Mouse (Mus musculus): ENCODE data around the gene Calhm1. TPM values are rescaled to one million over a fixed set of nuclear protein-coding genes. Genes with fewer than 3 reads are reported as not detected.
"Not testable (repeated sequence)": the region's sequence is repeated elsewhere in the genome, so short reads cannot be mapped to it uniquely, and the experiment has no call there.

Calhm1 gene
- total RNA-seq, 2 experiments from 2014 or later: not detected

DNA sequence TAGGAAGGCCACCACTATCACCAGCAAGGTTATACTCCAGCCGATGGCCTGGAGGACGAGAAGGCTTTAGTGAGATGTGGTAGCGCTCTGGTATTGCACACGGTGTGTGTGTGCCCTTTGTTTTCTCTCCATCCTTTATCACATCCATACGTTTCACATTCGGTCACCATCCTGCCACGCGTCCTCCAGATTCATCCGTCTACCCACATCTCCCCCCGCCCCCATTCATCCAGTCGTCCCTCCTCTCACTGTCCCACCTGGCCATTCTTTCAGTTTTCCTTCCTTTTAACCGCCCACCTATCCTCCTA lies 8.0 kb upstream of the Calhm1 start:
- DNase-seq: no peak

DNA sequence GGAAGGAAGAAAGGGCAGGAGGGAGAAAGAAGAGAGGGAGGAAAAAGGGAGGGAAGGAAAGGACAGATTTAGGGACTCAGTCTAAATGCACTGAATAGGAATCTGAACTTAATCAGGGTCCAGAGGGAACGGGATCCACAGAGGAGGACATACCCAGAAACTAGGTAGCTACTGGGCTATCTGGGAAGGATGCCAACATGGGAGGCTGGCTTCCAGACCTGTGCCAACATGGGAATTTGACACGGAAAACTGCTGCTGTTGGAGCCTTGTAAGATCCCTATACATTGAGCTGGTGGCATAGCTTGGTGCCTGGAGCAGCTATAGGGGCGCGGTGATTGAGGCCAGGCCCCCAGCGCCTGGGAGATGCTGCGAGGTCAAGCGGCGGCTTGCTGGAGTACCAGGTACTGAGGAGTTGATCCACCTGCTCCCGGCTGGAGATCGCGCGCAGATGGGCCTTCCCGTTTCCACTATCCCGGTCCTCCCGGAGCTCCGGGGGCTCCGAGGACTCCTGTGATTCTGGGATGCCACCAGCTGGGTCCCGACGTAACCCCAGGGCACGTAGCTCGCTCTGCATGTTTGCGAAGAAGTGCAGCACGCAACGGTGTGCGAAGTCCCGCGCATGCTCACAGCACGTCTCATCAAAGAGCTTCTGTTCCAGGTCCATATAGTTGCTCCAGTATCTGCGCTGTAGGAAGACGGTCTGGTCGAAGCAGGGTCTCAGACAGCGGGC lies 7.4 kb upstream of the Calhm1 start:
- DNase-seq: peak; percentile 51

DNA sequence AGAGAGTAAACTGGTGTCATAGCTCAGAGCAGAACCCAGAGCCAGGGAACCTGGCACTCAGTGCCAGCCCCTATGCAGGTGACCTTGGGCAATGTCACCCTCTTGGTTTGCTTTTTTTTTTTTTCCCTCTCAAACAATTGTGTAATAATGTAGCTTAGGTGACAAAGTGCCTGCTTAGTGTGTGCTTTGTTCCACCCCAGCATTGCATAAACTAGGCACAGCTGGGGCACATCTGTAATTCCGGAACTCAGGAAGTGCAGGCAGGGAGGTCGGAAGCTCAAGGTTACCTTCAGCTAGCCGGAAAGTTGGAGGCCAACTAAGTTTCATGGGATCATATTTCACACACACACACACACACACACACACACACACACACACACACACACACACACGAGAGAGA lies 5.8 kb upstream of the Calhm1 start:
- peak; percentile 44 for DNase-seq

DNA sequence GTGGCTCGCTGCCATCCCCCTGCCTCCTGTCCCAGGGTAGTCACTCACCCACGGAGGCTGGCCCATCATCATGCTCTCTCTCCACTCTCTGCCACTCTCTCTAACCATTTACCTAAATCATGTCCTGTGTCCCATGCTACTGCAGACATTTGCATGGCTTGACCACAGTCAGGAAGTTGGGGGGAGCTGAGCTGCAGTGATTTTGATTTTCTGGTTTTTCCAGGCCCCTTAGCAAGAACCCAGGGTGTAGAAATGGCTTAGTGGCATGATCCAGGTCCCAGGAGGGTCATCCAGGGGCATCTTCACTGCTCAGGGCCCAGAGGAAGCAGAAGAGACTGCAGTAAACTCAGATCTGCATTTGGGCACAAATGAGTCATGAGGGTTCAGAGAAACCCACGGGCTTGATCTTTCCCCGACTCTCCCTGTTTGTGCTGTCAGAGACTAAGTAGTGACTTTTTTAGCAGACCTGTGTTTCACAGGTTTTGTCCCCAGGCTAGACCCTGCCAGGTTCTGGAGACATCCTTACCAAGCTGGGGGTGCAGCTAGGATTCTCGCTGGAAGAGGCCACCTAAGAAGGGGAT lies 4.3 kb upstream of the Calhm1 start:
- DNase-seq: no peak

DNA sequence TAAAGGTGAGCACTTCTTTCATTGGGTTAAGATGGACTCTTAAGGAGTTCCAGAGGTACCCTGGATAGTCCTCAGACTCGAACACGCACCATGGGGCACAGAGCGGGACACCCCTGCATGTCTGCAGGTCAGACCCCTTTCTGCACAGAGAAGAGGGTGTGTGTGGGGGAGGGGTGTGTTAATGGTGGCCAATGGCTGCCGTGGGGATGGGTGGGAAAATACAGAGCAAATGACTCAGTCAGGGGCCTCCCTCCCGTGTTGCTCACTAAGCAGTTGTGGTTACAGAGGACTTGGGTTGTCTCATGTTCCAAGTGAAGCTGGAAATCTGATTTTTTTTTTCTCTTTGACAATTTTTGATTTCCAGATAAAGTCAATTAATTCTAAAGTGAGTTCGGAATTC lies 1.6 kb downstream of the Calhm1 start:
- DNase-seq: no peak

DNA sequence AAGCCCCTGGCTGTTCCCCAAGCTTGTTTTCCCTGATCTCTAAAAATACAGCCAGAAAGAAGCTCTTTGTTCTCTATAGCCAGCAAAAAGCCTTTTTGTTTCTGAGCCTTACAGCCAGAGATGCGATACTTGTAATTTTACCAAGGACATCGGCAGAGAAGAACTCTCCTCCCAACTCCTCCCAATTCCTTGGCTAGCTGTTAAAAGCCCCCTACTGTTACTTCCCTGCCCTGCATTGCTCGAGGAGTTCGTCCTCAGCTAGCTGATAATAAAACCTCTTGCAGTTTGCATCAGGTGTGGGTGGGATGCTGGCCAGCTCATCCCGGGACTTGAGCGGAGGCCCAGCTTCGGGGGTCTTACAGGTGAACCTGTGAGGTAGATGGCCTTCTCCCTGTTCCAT lies 4.4 kb downstream of the Calhm1 start:
- DNase-seq: not testable (repeated sequence)

DNA sequence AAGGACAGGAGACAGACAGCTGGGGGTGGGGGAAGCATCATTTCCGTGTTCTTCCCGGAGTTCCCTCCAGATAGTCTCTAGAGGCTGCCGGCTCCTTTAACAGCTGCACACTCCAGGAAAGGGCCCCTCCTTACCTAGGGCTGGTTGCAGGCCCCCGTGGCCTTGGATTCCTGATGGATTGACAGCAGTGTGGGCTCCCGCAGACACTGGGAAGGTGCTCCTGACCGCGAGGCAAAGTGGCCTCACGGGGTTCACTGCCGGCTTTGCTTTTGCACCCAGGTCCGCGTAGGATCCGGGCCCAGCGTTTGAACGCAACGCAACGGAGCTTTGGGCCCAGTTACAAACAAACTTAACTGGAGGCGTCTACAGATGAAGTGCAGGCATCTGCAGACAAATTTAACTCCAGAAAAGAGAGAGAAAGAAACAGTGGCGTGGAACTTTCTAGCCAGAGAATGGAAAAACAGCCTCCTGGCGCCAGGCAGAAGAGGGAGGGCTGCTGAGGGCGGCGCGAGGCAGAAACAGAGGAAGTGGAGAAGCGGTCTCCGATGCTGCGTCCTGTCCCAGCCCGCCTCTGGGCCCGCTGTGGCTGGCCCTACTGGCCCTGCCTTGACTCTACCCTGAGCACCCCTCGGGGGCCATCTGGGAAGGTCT lies 6.2 kb downstream of the Calhm1 start, which contains the start of gene Calhm2:
Gene Calhm2 (minus strand): TSS at position 524 of the 651 bp plus-strand sequence.
- DNase-seq: peak; percentile 67

DNA sequence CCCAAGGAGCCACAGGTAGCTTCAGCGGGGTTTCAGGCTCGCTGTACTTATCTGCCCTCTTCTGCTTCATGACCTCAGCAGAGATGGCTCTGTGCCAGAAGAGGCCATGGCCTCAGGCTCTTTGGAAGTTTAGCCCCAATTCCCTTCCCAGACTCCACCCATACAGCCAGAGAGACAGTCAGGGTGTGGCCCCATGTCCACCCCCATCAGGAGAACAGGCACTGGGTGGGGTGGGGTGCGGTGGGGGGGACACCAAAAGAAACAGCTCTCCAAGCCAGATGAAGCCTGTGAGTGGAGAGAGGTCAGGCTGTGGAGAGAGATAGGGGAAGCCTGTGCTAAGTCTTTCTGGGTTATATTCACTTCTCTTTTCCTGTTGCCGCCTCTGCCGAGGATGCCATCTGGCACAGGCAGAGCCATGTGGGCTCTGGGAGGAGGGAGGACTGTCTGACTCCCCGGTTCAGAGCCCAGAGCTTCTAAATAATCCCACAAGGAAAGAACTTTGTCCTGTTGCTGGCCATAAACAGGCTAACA lies 6.9 kb downstream of the Calhm1 start:
- peak; percentile 64 for DNase-seq

DNA sequence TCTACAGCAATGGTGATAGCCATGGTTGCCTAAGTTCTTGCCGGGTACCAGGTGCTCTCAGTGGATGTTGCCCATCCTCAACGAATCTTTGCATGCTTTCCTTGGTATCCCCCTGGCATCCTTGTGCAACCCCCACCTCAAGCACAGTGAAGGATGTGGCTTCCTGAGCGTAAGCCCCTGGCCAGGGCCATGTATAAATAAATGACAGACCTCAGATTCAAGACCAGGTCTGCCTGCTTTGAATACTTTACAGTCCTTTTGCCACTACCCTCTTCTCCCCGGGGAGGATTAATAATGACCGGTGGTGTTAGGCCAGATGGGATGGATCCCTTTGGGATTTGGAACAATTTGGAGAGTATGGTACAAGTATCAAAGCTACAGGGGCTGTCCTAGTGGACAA lies 7.9 kb downstream of the Calhm1 start:
- DNase-seq: no peak

DNA sequence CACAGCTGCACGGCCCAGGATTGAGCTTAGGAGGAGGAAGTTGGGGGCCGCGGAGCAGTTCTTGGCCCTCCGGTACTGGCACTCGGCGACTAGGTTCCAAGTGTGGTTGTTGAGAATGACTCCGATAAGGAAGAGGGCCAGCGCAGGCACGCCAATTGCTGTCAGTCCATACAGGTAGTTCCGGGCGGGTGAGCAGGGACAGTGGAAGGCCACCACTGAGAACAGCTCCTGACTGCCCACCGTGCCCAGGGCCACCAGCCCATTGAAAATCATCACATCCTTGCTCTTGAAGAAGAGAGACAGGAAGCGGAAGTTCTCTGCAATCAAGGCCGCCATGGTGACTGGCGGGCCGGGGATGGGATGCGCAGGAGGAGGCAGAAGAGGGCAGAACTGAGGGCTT lies 8.5 kb downstream of the Calhm1 start:
- no peak for DNase-seq

DNA sequence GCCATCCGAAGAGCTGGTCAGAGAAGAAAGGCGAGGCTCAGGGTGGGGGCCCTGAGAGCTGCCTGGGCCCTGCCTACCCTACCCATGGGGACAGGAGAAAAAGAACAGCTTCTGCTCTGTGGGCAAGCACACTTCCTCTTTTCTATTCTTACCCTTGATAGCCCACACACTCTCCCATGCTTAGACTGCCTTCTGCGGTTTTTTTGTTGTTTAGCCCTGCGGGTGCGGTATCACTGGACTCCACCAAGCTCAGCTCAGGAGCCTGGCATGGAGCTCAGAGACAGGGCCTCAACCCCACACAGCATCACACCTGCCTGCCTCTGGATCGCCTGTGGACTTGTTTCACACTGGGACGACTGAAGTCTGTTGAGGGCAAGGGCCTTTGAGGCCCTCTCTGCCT lies 10.9 kb downstream of the Calhm1 start:
- DNase-seq: no peak

DNA sequence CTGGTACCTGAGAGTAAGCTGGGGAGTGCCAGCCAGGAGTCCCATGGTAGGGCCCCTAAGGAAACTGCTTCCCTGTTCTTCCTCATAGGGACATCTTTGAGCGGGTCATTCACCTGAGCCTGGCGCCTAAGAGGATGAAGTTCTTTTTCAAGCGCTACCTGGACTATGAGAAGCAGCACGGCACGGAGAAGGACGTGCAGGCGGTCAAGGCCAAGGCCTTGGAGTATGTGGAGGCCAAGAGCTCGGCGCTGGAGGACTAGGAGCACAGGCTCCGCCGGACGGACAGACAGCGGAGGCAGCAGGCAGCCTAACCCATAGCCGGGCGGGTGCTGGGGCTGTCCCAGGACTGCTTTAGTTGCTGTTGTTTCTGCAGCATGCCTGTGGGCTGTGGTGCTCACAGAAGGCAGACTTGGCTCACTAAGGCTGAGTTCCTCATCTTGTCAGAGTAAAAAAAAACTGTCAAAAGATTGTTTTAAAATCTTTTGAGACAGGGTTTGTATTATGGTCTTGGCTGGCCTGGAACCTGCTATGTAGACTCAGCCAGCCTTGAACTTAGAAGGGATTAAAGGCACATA lies 13.4 kb downstream of the Calhm1 start:
- no peak for DNase-seq

DNA sequence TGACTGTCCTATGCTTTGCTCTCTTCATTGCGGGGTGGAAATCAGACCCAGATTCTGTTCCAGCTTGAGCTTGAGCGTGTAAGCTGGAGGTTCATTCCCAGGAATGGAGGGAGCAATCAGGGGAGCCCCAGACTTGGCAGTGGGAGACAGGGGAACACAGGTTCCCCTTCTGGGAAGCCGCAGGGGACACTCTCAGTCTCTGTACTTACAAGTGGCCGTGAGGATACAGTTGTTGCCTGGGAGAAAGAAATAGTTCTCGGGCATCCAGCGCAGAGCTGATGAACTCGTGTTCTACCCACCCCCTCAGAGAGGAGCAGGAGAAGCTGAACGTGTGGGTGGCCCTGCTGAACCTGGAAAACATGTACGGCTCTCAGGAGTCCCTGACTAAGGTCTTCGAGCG lies 15.2 kb downstream of the Calhm1 start:
- no peak for DNase-seq

DNA sequence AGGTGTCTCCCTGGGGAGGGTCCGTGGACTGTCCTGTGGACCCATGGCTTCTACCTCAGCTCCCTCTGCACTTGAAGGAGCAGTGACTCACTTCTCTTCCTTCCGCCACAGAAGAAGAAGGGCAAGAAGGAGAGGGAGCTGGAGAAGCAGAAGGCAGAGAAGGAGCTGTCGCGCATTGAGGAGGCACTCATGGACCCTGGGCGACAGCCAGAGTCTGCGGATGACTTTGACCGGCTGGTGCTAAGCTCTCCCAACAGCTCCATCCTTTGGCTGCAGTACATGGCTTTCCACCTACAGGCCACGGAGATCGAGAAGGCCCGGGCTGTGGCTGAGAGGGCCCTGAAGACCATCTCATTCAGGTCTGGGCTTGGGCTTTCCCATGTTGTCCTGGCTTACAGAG lies 15.9 kb downstream of the Calhm1 start:
- no peak for DNase-seq

DNA sequence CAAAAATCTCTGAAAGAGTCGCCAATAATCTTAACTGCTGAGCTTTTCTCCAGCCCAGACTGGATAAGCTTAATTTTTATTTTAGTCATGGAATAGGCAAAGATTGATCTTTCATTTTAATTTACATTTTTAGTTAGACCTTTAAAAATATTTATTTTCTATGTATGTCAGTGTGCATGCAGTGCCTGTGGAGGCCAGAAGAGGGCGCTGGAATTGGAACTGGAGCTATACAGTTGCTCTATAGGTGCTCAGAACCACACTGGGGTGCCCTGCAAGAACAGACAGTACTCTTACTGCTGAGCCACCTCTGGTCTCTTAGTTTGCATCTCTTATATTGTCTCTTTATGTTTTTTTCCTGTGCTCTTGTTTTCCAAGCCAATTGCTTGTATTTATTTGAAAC lies 21.3 kb downstream of the Calhm1 start:
- DNase-seq: peak; percentile 46

DNA sequence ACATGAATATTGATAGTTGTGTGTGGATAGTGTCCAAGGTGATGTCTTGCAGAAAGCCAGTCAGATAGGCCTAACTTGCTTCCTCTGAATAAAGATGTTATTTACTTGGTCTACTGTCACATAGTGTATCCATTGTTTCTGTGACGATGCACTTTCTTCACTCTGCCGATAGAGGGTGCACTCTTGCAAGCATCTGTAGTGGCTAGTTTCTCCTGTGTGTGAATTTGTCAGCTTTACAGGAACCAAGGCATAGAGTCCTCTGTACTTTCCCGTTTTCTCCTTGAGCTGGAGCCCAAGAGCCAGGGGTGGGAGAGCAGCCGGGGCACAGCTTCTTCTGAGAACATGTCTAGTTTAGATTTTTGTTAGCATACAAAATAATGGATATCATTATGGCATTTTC lies 23.0 kb downstream of the Calhm1 start:
- no peak for DNase-seq

DNA sequence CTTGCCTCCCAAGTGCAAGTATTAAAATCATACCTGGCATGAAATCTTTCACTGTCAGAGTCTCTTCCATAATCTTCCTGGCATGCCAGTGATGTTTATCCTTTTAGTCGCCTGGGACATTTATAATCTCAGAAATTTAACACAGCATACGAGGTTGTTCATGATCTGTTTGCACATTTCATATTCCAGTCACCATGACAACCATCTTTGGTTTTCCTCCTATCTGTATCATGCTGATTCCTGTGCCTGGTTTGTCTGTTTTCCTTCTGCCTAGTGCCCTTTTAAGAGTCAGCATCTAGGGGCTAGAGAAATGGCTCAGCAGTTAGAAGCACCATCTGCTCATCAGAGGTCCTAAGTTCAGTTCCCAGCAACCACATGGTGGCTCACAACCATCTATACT lies 25.4 kb downstream of the Calhm1 start:
- no peak for DNase-seq

DNA sequence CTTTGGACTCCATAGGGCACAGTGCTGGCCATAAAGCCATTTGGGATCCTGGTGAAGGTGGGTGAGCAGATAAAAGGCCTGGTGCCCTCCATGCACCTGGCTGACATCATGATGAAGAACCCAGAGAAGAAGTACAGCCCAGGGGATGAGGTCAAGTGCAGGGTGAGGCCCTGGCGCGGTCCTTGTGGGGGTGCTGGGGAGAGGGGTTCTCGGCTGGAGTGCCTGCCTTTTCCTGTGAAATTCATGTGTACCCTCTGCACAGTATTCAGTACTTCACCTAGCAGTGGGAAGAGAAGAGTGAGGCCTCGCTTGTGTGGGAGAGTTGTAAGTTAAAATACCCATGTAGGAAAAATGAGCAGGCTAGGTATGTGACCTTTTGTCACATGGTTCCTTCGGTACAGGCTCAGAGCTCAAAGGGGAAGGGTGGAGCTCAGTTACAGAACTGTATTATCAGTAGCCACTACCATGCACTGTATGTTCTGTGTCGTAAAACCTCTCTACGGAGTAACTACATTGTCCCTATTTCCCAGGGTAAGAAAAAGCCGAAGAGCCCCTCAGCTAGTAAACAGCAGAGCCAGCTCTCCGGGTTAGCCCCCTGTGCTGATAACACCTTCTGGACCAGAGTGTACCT lies 39.3 kb downstream of the Calhm1 start:
- DNase-seq: no peak

DNA sequence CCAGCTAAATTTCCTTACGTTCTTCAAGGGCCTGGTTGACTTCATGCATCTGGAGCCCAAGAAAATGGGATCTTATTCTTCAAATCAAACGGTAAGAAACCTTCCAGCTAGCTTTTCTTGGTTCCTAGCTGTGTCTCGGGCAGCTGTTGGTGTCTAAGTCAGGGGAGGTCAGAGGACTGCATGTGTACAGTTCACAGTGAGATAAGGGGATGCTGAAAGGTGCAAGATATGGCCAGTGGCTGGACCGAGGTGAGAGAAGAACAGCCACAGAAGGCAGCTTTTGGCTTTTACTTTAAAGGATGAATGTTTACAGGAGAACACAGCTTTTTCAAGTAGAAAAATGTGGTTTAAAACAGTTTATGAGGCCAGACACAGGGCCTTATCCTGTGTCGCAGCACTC lies 43.0 kb downstream of the Calhm1 start:
- DNase-seq: no peak
